In genomic region chr3:61002587-61003501, GRCm38 (mm10) we compare ENCODE assay signal across 8 mouse cellular contexts. TPM values are rescaled to one million over a fixed set of nuclear protein-coding genes. Genes with fewer than 3 reads are reported as not detected.
A peak's percentile ranks its signal among the peaks of the same experiment; 100 is the strongest.
DNase-seq lines count a peak whose midpoint lies in the region; ATAC-seq and TF ChIP-seq lines count a peak whose summit lies in the region.

Gene P2ry1 (plus strand): TSS chr3:61002795.

- peaks cover 48% of the 10 kb centered on the region for H3K27me3 ChIP-seq in forebrain, embryonic 10.5 days (ENCODE audit: poor library complexity, severe bottlenecking)
- 0 out of 2 replicates have a peak, but pooled peaks cover 3% of the 10 kb centered on the region for H3K27me3 ChIP-seq in heart, embryonic 15.5 days
- peaks cover 9% of the 10 kb centered on the region for H3K27me3 ChIP-seq in liver, embryonic 14.5 days (ENCODE audit: control insufficient read depth, insufficient read depth, low read length)
- H3K27me3 ChIP-seq in stomach, embryonic 14.5 days (ENCODE audit: control insufficient read depth, insufficient read depth, low read length), result no peaks in the 10 kb centered on the region

- peak within 1 kb of the TSS; percentile 89 for H3K4me2 ChIP-seq in heart, embryonic 15.5 days
- H3K4me2 ChIP-seq in liver, embryonic 14.5 days (ENCODE audit: low read depth), result peak within 1 kb of the TSS; percentile 78
- peak within 1 kb of the TSS; percentile 67 for H3K4me2 ChIP-seq in stomach, embryonic 14.5 days (replicated peaks; ENCODE audit: low read depth, low read length)

- H3K27ac ChIP-seq in forebrain, embryonic 10.5 days, result peak within 1 kb of the TSS; percentile 82
- peak within 1 kb of the TSS; percentile 61 for H3K27ac ChIP-seq in heart, embryonic 15.5 days
- no peak within 1 kb of the TSS for H3K27ac ChIP-seq in liver, embryonic 14.5 days
- H3K27ac ChIP-seq in stomach, embryonic 14.5 days (ENCODE audit: low read length), result peak within 1 kb of the TSS; percentile 80

- TF ChIP-seq CTCF in liver, embryonic 14.5 days (IDR thresholded peaks at IDR 0.05; ENCODE audit: low read depth), result no peak

- no peaks in the 10 kb centered on the region for H3K36me3 ChIP-seq in forebrain, embryonic 10.5 days (replicated peaks)
- no peaks in the 10 kb centered on the region for H3K36me3 ChIP-seq in heart, embryonic 15.5 days
- H3K36me3 ChIP-seq in liver, embryonic 14.5 days (replicated peaks; ENCODE audit: control insufficient read depth, insufficient read depth, low read depth), result no peaks in the 10 kb centered on the region
- no peaks in the 10 kb centered on the region for H3K36me3 ChIP-seq in stomach, embryonic 14.5 days (ENCODE audit: control insufficient read depth, insufficient read depth, low read length)

- no peaks in the 10 kb centered on the region for H3K9me3 ChIP-seq in forebrain, embryonic 10.5 days
- H3K9me3 ChIP-seq in heart, embryonic 15.5 days (replicated peaks), result no peaks in the 10 kb centered on the region
- H3K9me3 ChIP-seq in liver, embryonic 14.5 days (ENCODE audit: control insufficient read depth, low read length), result no peaks in the 10 kb centered on the region
- no peaks in the 10 kb centered on the region for H3K9me3 ChIP-seq in stomach, embryonic 14.5 days (ENCODE audit: control insufficient read depth, low read depth, low read length)

- WGBS in forebrain, embryonic 10.5 days, result under 1% methylated on average over 90 of the region's 90 CpGs
- WGBS in heart, embryonic 15.5 days, result under 1% methylated on average over 90 of the region's 90 CpGs
- under 1% methylated on average over 90 of the region's 90 CpGs for WGBS in liver, embryonic 14.5 days (ENCODE audit: insufficient replicate concordance)
- WGBS in stomach, embryonic 14.5 days, result under 1% methylated on average over 83 of the region's 90 CpGs

- peak within 1 kb of the TSS; percentile 61 for H3K9ac ChIP-seq in heart, embryonic 15.5 days
- peak within 1 kb of the TSS; percentile 56 for H3K9ac ChIP-seq in liver, embryonic 14.5 days (replicated peaks)
- peak within 1 kb of the TSS; percentile 64 for H3K9ac ChIP-seq in stomach, embryonic 14.5 days (replicated peaks; ENCODE audit: low read depth, low read length)

- peaks cover 20% of the 10 kb centered on the region for H3K4me1 ChIP-seq in forebrain, embryonic 10.5 days
- H3K4me1 ChIP-seq in heart, embryonic 15.5 days (replicated peaks), result peaks cover 3% of the 10 kb centered on the region; the same call in 1 of the 2 replicates
- H3K4me1 ChIP-seq in liver, embryonic 14.5 days (replicated peaks; ENCODE audit: control insufficient read depth in 2 of 2, insufficient read depth in 2 of 2, low read length in 1 of 2), result peaks cover 2 to 4% of the 10 kb centered on the region in 2 experiments; a peak in 3 of 4 replicates
- H3K4me1 ChIP-seq in stomach, embryonic 14.5 days (ENCODE audit: control insufficient read depth, insufficient read depth, low read length), result no peaks in the 10 kb centered on the region

- ATAC-seq in heart, embryonic 15.5 days (replicated peaks; ENCODE audit: insufficient number of reproducible peaks, insufficient read depth, low FRiP score, low read depth), result peak; percentile 98
- ATAC-seq in liver, embryonic 14.5 days (ENCODE audit: insufficient read depth), result peak; percentile 99
- peak; percentile 99 for ATAC-seq in stomach, embryonic 14.5 days (ENCODE audit: insufficient number of reproducible peaks, insufficient read depth, low FRiP score, low read depth)

- no peak for TF ChIP-seq EP300 in liver, embryonic 14.5 days (IDR thresholded peaks at IDR 0.05; ENCODE audit: low read depth)

- H3K4me3 ChIP-seq in forebrain, embryonic 10.5 days, result peak within 1 kb of the TSS; percentile 77
- H3K4me3 ChIP-seq in heart, embryonic 15.5 days, result peak within 1 kb of the TSS; percentile 72
- peak within 1 kb of the TSS; percentile 70 to 73 for H3K4me3 ChIP-seq in liver, embryonic 14.5 days (ENCODE audit: insufficient read depth in 1 of 2, low read depth in 2 of 2, low read length in 2 of 2)
- peak within 1 kb of the TSS; percentile 79 for H3K4me3 ChIP-seq in stomach, embryonic 14.5 days (ENCODE audit: low read depth, low read length)

- DNase-seq in CD8-positive naive resting alpha-beta T cell, adult 2 months (ENCODE audit: low read depth in 2 of 2, low spot score in 2 of 2), result peak; percentile 23 to 47
- DNase-seq in c-Kit-positive CD71-positive TER-119-negative erythroid progenitor cells, embryonic 14.5 days (ENCODE audit: low read depth), result peak; percentile 84
- DNase-seq in forebrain, embryonic 10.5 days (ENCODE audit: extremely low spot score, low spot score), result peak; percentile 84
- peak; percentile 92 for DNase-seq in kidney, postnatal 14 days
- peak; percentile 73 to 76 (median 75) for DNase-seq in liver, embryonic 14.5 days (ENCODE audit: low read depth in 3 of 3, low spot score in 3 of 3)
- peak; percentile 88 for DNase-seq in neural tube, embryonic 10.5 days (ENCODE audit: extremely low spot score, low spot score)

RNA-seq across cellular contexts. Expression of gene P2ry1, which starts in this region (rescaled TPM):
- 4.0 and 5.1 TPM in 2 replicates for polyA plus RNA-seq in forebrain, embryonic 10.5 days (2016; fragmentation: Nextera tagmentation; extraction: Ambion mirVana)
- 4.7 and 4.8 TPM in 2 replicates for polyA plus RNA-seq in heart, embryonic 15.5 days (2015; fragmentation: Nextera tagmentation; extraction: Ambion mirVana)
- polyA plus RNA-seq in liver, embryonic 14.5 days (2012; rRNA removed), result 3.1 TPM in 2 replicates
- 3.4 and 3.5 TPM in 2 replicates for polyA plus RNA-seq in liver, embryonic 14.5 days (2014; fragmentation: Nextera tagmentation; extraction: Ambion mirVana)
- 12.4 and 16.3 TPM in 2 replicates for polyA plus RNA-seq in stomach, embryonic 14.5 days (2014; fragmentation: Nextera tagmentation; extraction: Ambion mirVana)

Comparison
In these comparisons a context has a peak if more than half of its experiments do, and no peak if none do; other contexts are left out.
1. DNase-seq: peak in every context shown above with its lines; median percentile 92 in kidney, postnatal 14 days; 88 in neural tube, embryonic 10.5 days; 84 in c-Kit-positive CD71-positive TER-119-negative erythroid progenitor cells, embryonic 14.5 days; 84 in forebrain, embryonic 10.5 days; 75 in liver, embryonic 14.5 days; 35 in CD8-positive naive resting alpha-beta T cell, adult 2 months.